Mouse (Mus musculus) stomach, embryonic 16.5 days (tissue): ENCODE data around the gene Mtrf1. TPM values are rescaled to one million over a fixed set of nuclear protein-coding genes. Genes with fewer than 3 reads are reported as not detected.

ENCODE experiments used
- ATAC-seq: fragments of 200-750 bp; cut with Nextera tagmentation; 2 replicates; pipeline ENCODE4 v1.8.0; 2017; ENCODE audit warnings: moderate number of reproducible peaks, moderate TSS enrichment; ENCODE audit not compliant: insufficient read depth, low FRiP score
- H3K27ac ChIP-seq: fragments of 300-500 bp; sonication (generic); 2 replicates; pipeline ENCODE4 v1.5.1; 2014; ENCODE audit warnings: low read length
- H3K27me3 ChIP-seq: fragments of 300-500 bp; sonication (generic); 2 replicates; pipeline ENCODE4 v1.6.1; 2014; ENCODE audit warnings: low read length, control low read depth, mixed read lengths; ENCODE audit not compliant: control insufficient read depth, insufficient read depth
- H3K36me3 ChIP-seq: fragments of 300-500 bp; sonication (generic); 2 replicates; pipeline ENCODE4 v1.6.1; 2014; ENCODE audit warnings: low read length; ENCODE audit not compliant: control insufficient read depth, insufficient read depth
- H3K4me1 ChIP-seq: fragments of 300-500 bp; sonication (generic); 2 replicates; pipeline ENCODE4 v1.6.1; 2014; ENCODE audit warnings: low read length, control low read depth, mixed read lengths; ENCODE audit not compliant: control insufficient read depth, insufficient read depth
- H3K4me2 ChIP-seq: fragments of 300-500 bp; sonication (generic); 2 replicates; pipeline ENCODE4 v1.6.1; 2014; ENCODE audit warnings: low read depth, low read length, mixed read lengths
- H3K4me3 ChIP-seq: fragments of 300-500 bp; sonication (generic); replicated peaks from 2 replicates; pipeline ENCODE4 v1.5.1; 2014; ENCODE audit warnings: mild to moderate bottlenecking, low read length
- H3K9ac ChIP-seq: fragments of 300-500 bp; sonication (generic); 2 replicates; pipeline ENCODE4 v1.6.1; 2014; ENCODE audit warnings: low read length
- H3K9me3 ChIP-seq: fragments of 300-500 bp; sonication (generic); replicated peaks from 2 replicates; pipeline ENCODE4 v1.6.1; 2016; ENCODE audit warnings: low read length, control low read depth; ENCODE audit not compliant: control insufficient read depth
- WGBS: fragments of 180-500 bp; shearing (Covaris S2); extraction: QIAGEN DNeasy Blood & Tissue Kit; methylation state at CpG from one replicate; pipeline ENCODE4 v1.1.7; 2014; 5-methylcytosine and 5-hydroxymethylcytosine counted together
- polyA plus RNA-seq: library from polyadenylated mRNA; unstranded; fragments of >200 nt; fragmentation: Nextera tagmentation; extraction: Ambion mirVana; gene quantifications from 2 replicates; pipeline ENCODE4 v1.2.1, GENCODE M21; 2015

Mtrf1 gene
- polyA plus RNA-seq: 9.8 and 10.4 TPM in 2 replicates

DNA sequence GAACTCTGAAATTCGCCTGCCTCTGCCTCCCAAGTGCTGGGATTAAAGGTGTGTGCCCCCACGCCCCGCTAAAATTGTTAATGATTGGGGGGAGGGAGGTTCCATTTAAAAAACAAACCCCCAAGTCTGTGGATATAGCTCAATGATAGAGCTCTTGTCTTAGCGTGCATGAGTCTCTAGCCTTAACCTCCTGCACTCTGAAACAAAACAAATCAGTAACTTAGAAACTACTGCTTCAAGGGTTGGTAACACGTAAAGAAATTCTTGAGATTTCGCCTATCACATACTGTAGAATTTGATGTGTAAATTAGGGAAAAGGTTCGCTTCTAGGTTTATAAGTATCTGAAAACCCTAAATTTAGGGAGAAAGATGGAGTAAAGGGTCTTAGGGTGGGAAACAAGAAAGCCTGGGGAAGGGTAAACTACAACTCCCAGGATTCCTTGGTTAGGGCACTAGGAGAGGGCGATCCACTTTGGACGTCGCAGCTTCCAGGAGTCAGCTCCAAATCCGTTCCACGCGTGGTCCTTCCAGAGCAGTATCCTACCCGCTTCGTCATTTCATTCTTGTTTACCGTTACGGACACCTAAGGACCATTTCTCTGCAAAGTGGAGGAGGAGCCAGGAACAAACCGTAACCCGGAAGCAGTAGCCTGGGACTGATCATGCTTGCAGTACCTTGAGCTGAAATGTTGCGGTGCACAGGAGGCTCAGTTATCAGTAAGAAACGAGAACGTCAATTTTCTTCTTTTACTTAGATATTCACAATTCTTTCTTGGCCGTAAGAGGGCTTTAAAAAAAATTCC lies at the start of gene Mtrf1:
Mtrf1 (plus strand) TSS at position 452 of the 802 bp plus-strand sequence.
- Histone ChIP-seq H3K27ac (peak within 1 kb of the TSS; percentile 92), H3K9me3 (no peaks in the 10 kb centered on the region), H3K9ac (peak within 1 kb of the TSS; percentile 81), H3K4me2 (peak within 1 kb of the TSS; percentile 55), H3K36me3 (no peaks in the 10 kb centered on the region), H3K4me1 (peaks cover 5% of the 10 kb centered on the region; the same call in 1 of the 2 replicates), H3K27me3 (no peaks in the 10 kb centered on the region), H3K4me3 (peak within 1 kb of the TSS; percentile 72)
- peak; percentile 83 for ATAC-seq
- 18% methylated on average over 23 of the region's 23 CpGs for WGBS

DNA sequence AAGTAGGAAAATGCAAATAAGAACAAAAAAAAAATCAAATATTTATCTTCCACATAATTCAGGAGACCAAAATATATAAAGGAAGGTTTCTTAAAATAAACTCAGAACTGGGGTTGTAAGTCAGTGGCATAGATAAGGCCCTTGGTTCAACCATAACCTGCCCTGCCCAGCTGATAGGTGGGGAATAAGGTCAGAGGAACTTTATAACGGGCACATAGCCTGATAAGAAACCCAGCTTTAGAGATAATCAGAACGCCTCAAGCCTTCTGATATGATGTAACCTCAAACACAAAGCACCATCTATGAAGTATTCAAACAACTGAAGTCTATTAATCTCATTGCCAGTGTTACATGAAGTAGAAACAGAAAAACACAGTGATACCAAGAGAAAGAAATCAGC lies 39.5 kb upstream of the Mtrf1 start:
- 65% methylated on average over 2 of the region's 2 CpGs for WGBS
- ATAC-seq: no peak

DNA sequence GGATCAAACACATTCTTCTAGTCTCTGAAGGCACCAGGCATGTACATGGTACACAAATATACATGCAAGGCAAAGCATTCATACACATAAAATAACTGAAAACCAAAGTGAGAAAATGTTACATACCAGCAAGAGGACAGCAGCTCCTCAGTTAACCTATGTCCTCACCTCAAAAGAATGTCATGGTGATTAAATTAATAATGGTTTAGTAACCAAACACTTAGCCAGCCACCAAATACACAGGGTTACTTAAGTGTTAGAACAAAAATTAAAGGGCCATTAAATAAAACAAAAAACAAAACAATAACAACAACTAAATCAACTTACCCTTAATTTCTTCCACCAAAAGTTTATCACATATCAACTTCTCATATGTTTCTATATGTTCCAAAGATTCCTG lies 20.5 kb upstream of the Mtrf1 start:
- Histone ChIP-seq H3K9me3 (no peaks in the 10 kb centered on the region), H3K9ac (no peak overlapping the region), H3K27ac (no peak overlapping the region), H3K4me3 (no peak overlapping the region), H3K36me3 (peaks cover 4% of the 10 kb centered on the region; the same call in 1 of the 2 replicates), H3K4me2 (no peak overlapping the region), H3K27me3 (no peaks in the 10 kb centered on the region), H3K4me1 (no peaks in the 10 kb centered on the region)
- ATAC-seq: no peak

More for the DNA sequence above, 39.5 kb upstream of the Mtrf1 start:
- Histone ChIP-seq H3K9me3 (no peaks in the 10 kb centered on the region), H3K9ac (no peak overlapping the region), H3K4me2 (no peak overlapping the region), H3K36me3 (peaks cover 12% of the 10 kb centered on the region; the same call in 1 of the 2 replicates), H3K4me3 (no peak overlapping the region), H3K27ac (no peak overlapping the region), H3K4me1 (no peaks in the 10 kb centered on the region), H3K27me3 (no peaks in the 10 kb centered on the region)

DNA sequence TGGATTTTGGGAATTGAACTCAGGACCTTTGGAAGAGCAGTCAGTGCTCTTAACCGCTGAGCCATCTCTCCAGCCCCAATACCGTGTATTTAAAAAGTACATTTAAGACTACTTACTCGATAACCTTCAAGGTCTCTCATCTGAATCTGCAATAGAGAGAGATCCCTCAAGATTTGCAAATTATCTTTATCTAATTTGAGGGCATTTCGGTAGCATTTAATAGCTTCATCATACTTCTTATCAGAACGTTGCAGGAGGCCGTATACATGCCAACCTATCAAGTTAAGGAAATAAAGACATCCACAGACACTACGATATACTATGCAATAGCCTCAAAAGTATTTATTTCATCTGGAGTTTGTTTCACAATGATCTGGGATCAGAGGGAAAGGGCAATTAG lies 14.5 kb upstream of the Mtrf1 start:
- Histone ChIP-seq H3K4me2 (no peak overlapping the region), H3K9me3 (no peaks in the 10 kb centered on the region), H3K4me3 (no peak overlapping the region), H3K27ac (no peak overlapping the region), H3K36me3 (no peaks in the 10 kb centered on the region; the same call in 1 of the 2 replicates), H3K9ac (no peak overlapping the region), H3K27me3 (no peaks in the 10 kb centered on the region), H3K4me1 (no peaks in the 10 kb centered on the region)
- ATAC-seq: no peak
- 93% methylated on average over 7 of the region's 7 CpGs for WGBS

DNA sequence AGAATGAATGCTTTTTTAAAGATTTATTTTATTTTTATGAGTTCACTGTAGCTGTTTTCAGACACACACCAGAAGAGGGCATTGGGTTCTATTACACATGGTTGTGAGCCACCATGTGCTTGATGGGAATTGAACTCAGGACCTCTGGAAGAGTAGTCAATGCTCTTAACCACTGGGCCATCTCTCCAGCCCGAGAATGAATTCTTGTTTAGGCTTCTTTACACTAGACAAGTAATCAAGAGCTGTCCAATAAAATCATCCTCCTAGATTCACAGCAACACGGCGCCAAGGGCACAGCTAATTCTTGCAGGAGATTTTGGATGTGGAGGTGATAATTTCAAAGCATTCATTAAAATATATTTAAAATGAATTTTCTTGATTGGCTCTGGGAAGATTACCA lies 9.3 kb upstream of the Mtrf1 start:
- 85% methylated on average over 3 of the region's 3 CpGs for WGBS

DNA sequence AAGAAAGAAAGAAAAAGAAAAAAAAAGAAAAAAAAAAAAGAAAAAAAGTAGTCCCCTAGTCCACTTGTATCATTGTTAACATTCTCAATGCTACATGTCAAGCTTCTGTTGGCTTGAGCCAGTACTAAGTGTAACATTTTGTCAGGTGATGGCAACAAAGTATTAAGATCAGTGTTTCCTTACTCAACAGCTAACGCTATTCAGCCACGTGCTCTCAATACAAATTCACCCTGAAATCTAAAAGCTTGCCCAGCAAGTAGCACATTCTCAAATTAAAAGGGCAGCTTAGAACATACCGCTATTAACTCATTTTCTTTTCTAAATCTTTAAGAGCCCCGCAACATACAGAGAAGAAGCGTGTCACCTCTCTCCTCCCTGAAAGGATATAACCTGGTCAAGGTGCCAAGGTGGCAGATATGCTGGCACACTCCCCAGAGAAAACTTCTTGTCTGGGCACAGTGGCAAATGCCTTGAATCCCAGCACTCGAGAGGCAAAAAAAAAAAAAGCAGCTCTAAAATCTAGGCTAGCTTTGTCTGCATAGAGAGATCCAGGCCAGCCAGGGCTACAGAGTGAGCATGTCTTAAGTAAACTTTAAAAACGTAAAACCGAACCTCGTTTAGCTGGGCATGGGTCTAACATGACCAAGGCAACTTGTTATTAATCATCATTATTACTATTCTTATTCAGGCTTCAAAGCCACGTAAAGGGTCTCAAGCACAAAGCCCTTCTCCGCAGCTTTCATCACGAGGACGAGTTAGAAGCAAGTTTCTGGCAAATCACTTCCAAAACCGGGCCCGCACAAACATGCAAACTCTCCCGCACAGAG lies 7.9 kb upstream of the Mtrf1 start:
- no peak for ATAC-seq
- H3K4me2 ChIP-seq: peak overlapping the region; percentile 69
- no peaks in the 10 kb centered on the region for H3K36me3 ChIP-seq
- 2% methylated on average over 16 of the region's 16 CpGs for WGBS
- H3K9ac ChIP-seq: peak overlapping the region; percentile 81
- H3K27ac ChIP-seq: peak overlapping the region; percentile 97
- peaks cover 6% of the 10 kb centered on the region; the same call in 1 of the 2 replicates for H3K4me1 ChIP-seq
- peak overlapping the region; percentile 90 for H3K4me3 ChIP-seq
- H3K27me3 ChIP-seq: no peaks in the 10 kb centered on the region
- no peaks in the 10 kb centered on the region for H3K9me3 ChIP-seq

More for the DNA sequence above, 9.3 kb upstream of the Mtrf1 start:
- Histone ChIP-seq H3K36me3 (no peaks in the 10 kb centered on the region), H3K4me1 (peaks cover 6% of the 10 kb centered on the region; the same call in 1 of the 2 replicates), H3K9ac (no peak overlapping the region), H3K27ac (no peak overlapping the region), H3K9me3 (no peaks in the 10 kb centered on the region), H3K4me3 (no peak overlapping the region), H3K4me2 (no peak overlapping the region), H3K27me3 (no peaks in the 10 kb centered on the region)
- no peak for ATAC-seq

DNA sequence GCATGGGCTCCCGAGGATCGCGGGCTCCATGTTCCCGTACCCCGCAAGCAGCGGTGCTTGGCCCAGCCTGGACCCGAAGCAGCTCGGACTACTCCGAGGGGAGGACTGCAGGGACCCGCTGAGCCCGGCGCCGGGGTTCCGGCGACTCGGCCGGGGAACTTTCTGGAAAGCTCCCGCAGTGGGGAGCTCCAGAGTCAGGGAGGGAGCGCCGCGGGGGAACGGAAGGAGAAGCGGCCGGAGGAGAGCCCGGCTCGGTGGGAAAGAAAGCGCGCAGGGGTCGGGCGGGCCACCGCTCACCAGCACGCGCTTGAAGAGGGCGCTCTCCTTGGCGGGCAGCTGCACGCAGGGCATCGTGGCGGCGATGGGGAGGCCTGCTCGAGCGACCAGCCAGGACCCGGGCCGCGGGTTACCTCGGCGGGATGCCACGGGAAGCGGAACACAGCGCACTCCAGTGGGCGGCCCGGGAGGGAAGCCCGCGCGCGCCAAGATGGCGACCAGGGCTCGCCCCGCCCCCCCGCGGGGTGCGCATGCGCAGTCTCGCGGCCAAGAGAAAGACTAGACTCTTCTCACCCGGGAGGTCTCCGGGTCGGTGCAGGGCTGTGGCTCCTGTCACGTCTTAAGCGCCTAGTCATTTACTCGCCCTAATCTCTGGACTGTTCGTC lies 7.2 kb upstream of the Mtrf1 start, which contains the start of gene Naa16:
Naa16 (minus strand) TSS at position 514 of the 662 bp plus-strand sequence.
- no peaks in the 10 kb centered on the region for H3K36me3 ChIP-seq
- peak within 1 kb of the TSS; percentile 69 for H3K4me2 ChIP-seq
- H3K4me3 ChIP-seq: peak within 1 kb of the TSS; percentile 90
- peak within 1 kb of the TSS; percentile 81 for H3K9ac ChIP-seq
- H3K9me3 ChIP-seq: no peaks in the 10 kb centered on the region
- ATAC-seq: peak; percentile 93
- peak within 1 kb of the TSS; percentile 97 for H3K27ac ChIP-seq
- WGBS: under 1% methylated on average over 60 of the region's 71 CpGs
- no peaks in the 10 kb centered on the region for H3K27me3 ChIP-seq
- peaks cover 6% of the 10 kb centered on the region; the same call in 1 of the 2 replicates for H3K4me1 ChIP-seq

DNA sequence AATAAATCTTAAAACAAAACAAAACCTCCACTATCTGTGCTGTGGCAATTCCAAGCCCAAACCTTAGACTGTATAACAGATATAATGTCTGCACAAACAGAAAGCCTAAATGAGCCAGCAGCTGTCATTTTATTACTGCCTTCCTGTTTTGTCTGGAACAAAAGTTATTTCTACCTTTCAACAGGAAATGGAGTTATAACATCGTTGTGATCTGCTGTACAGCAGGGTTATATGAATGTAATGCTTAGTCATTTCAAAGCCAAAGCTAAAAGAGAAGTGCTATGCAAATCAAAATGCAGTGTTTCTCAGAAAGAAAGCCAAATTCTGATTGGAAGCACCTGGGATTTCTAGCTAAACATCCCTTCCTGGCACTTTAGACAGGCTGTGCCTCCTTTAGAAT lies 4.3 kb upstream of the Mtrf1 start:
- no peak overlapping the region for H3K4me3 ChIP-seq
- H3K27me3 ChIP-seq: no peaks in the 10 kb centered on the region
- H3K4me2 ChIP-seq: no peak overlapping the region
- WGBS: 46% methylated on average over 1 of the region's 1 CpGs
- H3K9me3 ChIP-seq: no peaks in the 10 kb centered on the region
- no peak for ATAC-seq
- H3K9ac ChIP-seq: no peak overlapping the region
- H3K36me3 ChIP-seq: no peaks in the 10 kb centered on the region
- H3K27ac ChIP-seq: no peak overlapping the region
- H3K4me1 ChIP-seq: peaks cover 8% of the 10 kb centered on the region
